Mouse (Mus musculus): ENCODE measurements around the gene Fhdc1.
A peak's percentile ranks its signal among the peaks of the same experiment; 100 is the strongest.

Gene Fhdc1

DNA sequence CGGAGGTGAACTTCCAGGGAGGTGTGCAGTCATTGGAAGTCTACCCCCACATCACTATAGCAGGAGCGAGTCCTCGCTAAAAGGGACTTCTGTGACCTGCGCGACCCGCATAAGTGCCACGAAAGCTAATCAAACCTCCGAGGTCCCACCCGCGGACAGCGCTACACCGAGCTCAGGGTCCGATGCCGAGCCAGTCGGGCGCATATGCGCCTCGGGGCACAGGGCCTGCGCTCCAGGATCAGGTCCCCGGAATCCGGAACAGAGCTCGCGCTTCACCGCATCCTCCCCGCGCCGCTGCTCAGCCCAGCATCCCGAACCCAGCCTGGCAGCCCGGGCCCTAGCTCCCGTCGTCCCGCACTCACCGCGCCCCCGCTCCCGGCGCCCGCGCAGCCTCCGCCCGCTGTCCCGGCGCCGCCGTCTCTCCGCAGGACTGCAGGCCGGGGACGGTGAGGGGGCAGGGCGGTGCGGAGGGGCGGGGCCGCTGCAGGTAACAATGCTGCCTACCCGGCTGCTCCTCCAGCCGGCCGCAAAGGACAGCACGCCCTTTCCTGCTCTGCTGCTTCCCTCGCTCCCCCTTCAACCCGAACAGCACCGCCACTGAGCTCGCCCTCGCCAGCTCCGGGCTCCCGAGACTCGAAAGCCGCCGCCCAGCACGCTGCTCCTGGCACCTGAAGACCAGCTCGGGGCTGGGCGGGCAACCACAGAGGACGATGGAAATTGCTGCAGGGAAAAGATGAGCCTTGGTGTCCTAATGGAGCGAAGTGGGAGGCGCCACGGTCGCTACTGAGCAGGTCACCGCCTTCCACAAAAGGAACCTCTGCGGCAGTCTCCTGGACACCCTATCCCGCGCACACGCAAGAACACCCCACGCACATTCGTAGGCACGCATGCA, at the start of gene Fhdc1:
TSS of gene Fhdc1 (minus strand) at position 424 of the 892 bp plus-strand sequence.
- peak; percentile 72 for DNase-seq (ENCODE audit: inconsistent ontology term)

DNA sequence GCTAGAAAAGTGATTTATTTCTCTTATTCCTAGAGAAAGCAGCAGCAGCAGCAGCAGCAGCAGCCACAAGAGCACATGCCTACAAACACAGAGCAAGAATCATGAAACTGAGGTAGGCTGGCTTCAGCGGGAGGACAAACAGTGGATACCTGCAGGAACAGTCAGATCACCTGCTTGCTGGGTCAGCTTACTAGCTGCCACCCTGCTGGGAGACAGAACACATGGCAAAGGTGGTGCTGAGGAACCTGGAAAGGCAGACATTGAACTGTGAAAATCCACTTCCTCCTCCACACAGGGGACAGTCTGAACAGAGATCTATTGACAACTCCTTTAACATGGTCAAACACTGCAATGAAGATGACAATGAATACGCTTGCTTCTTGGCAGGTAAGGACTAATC, 48.8 kb upstream of the Fhdc1 start:
- no peak for DNase-seq (ENCODE audit: inconsistent ontology term)

DNA sequence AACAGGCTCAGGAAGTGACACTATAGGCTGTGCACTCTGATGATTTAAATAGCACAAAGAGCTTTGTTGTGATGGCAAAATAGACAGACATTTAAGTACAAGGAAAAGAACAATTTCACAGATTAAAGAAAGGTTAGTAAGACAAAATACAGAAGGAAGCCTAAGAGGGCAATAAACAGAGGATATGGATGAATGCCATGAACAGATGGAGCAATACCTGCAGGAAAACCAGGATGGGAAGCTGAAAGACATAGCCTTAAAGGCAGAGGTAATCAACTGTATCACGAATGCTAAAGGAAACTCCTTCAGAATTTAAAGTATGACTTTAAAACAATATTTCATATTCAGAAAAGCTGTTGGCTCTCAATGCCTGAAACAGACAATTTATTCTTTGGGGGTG, 44.7 kb upstream of the Fhdc1 start:
- DNase-seq (ENCODE audit: inconsistent ontology term), result no peak

DNA sequence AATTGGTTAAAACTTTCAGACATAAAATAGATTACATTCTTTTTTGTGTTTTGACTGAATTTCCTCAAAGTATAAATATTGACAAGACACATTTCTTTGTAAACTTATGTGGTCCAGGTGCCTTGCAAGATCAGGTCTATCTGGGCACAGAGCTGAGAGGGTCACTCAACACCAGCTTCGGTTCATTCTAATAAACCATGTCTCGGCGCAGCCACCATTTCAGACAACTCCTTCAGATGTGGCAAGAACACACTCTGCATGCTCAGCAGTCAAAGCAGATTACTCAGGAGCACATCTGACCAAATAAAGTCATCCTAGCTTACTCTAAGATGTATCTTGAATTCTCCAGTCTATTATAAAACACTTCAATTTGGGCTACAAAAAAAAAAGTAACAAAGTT, 35.9 kb upstream of the Fhdc1 start:
- no peak for DNase-seq (ENCODE audit: inconsistent ontology term)

DNA sequence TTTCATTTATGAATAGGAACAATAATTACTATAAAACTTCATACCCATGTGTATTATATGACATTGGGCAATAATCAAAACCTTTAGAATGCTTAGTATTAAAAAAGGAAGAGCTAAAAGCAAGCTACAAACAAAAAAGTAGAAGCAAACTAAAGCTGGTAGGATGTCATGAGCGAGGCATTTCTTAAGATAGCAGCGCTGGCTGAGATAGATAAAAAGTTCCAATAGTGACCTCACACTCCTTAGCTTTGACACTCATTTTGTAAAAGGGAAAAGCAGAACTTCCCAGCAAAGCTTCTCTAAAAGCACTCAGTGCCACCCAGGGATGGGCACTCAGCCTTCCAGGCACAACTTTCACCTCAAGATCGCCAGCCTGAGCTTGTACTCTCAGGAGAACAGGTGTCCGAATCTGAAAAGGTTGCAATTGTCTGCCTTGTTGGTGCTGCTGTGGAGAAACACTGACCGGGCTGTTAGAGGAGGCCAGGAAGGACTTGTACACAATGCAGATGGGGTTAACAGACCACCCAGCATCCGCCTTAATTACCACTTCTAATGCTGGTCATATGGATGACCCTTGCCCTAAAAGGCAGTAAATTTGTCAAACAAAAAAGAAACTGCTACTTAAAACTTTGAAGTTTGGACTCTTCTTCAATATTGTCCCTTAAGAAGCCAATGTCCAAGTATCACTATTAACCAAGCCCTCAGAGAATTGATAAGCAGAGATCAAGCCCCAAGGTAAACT, 32.7 kb upstream of the Fhdc1 start:
- no peak for DNase-seq (ENCODE audit: inconsistent ontology term)

DNA sequence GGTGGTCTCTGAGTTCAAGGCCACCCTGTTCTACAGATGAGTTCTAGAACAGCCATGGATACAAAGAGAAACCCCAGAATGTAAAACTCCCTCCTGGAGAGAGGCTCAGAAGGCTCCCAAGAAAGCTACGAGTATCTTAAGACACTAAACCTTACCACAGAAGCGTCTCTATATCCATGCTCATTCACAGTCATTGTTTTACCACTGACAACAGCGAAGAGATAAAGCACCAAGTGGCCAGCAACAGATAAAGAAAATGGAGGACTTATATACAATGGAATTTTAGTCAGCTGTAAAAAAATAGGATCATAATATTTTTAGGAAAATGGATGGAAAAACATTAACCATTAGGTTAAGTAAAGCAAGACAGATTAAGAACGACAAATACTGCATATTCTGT, 25.0 kb upstream of the Fhdc1 start:
- DNase-seq (ENCODE audit: inconsistent ontology term), result no peak

DNA sequence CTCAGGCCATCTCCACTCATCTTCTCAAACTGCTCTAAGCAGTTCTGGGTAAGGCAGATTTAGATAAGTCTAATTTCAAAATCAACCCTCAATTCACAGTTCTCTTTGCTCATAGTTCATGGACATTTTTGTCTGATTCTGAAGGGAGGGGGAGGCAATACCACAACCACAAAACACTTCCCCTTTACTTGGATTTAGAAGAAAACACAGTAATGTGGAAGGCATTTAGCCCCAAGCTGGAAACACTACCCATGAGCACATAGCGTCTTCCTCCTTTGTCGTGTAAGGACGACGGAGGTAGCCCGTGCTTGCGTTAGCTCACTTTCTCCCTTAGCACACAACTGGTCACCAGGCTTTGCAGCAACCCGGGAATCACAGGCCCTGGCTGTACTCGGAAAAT, 24.1 kb upstream of the Fhdc1 start:
- no peak for DNase-seq (ENCODE audit: inconsistent ontology term)

DNA sequence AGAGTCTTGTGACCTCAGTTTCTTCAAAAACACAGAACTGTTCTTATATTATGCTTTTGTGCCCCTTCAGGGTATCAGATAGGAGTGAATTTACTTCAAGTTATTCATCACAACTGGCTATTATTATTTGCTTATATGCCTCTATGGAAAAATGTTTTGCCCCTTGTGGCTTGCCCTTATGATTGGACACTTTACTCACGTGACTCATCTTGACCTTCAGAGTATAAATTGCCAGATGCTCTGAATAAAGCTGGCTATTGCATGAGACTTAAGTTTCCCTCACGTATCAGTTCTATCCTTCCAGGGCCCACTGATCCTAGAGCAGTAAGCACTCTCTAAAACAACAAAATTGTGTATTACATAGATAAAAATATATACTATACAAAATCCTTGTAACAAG, 21.9 kb upstream of the Fhdc1 start:
- no peak for DNase-seq (ENCODE audit: inconsistent ontology term)

DNA sequence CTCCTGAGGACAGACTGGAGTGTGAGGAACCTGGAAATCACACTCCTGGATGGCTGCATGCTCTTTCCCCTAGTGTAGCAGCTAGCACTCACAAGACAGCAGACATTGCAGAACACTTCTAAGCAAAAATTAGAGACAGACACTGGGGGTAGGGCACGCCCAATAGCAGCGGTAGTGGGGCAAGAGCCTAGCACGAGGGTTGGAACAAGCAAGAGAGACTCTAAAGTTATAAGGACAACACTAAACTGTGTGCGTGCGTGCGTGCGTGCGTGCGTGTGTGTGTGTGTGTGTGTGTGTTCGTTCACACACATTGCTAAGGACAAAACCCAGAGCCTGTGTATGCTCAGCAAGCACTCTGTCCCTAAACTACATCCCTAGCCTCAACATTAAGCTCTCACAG, 20.3 kb upstream of the Fhdc1 start:
- DNase-seq (ENCODE audit: inconsistent ontology term), result no peak

DNA sequence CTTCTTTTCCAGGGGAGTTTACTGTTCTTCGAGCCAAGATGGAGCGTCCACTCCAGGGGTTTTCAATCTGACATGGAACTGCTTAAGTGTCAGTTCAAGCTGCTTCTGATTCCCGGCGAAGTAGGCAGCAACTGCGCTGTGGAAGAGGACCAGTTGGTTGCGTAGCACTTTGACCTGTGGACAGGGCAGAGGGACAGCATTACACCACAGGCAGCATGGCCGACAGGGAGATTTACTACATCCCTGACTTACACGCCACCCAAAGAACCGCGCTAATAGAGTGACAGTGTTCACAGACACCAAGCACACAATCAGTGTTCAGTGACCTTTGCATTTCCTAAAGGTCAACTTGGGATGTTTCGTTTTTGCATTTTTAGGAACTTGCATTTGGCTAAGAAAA, 17.5 kb upstream of the Fhdc1 start:
- no peak for DNase-seq (ENCODE audit: inconsistent ontology term)

DNA sequence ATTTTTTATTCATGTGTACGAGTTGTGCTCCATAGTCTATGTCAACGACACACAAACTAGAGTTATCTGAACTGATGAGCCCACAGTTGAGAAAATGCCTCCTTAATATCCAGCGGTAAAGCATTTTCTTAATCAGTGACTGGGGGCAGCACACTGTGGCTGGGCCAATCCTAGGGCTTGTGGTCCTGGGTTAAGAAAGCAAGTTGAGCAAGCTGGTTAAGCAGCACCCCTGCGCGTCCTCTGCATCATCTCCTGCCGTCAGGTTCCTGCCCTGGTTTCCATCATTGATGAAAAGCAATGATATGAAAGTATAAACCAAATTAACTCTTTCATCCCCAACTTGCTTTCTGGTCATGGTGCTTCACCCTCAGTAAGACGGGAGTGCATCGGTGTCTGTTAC, 12.4 kb upstream of the Fhdc1 start:
- DNase-seq (ENCODE audit: inconsistent ontology term), result no peak

DNA sequence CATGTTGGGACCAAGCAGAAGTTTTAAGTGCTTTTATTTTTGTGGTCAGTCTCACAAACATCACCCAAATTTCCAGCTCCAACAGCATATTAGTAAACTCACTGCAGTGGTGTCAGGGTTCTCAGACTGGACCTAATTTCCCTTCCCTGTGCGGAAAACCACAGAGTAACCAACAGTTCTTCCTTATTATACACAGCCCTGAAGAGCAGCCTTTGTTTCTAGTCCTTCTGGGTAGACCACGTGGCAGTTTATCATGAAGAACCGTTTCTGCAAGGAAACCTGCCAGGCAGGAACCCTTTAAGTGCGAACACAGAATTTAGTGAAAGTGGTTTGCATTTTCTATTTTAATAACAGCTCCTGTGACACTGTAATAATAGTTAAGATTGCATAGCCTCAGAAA, 11.9 kb upstream of the Fhdc1 start:
- DNase-seq (ENCODE audit: inconsistent ontology term), result no peak

DNA sequence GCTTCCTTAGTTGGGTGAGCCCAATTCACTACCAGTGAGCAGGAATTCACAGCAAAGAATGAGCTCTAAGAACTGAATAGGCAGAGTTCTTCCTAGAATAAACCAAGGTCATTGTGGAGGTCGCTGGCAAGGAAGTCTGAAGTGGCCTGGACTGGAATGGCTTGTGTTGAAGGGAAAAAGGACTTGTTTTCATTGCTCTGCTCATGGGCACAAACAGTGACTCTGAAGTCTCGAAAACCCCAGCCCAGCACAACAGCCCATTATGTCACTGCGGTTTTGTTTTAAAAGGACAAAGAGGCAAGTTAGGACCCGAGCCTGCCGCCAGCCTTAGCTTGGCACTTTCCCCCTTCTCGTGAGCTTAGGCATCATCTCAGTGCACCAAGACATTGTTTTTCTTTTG, 8.5 kb upstream of the Fhdc1 start:
- peak; percentile 61 for DNase-seq (ENCODE audit: inconsistent ontology term)

DNA sequence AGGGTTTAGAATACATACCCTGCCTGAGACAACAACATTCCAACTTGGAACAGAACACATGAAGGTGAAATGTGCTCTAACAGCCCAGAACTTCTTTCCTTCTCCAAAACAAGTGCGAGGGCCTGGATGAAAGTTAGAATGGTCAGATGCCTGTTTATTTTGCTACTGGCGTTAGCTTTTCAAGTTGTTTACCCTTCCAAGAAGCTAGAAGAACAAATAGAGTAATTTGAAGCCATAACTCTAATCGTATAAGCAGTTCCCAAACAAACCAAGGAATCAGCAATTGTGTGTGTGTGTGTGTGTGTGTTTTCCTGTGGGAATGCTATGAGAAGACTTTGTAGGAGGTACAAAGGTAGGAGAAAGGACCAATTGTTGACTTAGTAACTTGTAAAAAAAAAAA, 4.7 kb upstream of the Fhdc1 start:
- DNase-seq (ENCODE audit: inconsistent ontology term), result no peak

DNA sequence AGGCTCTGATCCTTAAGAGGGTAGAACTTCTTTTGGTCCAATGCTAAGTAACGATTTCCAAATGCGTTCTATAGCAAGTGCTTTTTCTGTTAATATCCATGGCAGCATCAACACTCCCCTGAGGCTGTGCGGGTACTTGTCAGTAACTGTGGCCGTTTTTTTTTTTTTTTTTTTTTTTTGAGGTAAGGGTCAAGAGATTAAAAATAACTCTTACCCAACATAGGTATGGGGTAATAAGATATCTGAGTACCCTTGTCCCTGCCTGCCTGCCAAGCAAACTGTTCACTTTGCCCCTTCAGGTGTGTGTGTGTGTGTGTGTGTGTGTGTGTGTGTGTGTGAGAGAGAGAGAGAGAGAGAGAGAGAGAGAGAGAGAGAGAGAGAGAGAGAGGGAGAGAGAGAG, 4.1 kb upstream of the Fhdc1 start:
- DNase-seq (ENCODE audit: inconsistent ontology term), result no peak

DNA sequence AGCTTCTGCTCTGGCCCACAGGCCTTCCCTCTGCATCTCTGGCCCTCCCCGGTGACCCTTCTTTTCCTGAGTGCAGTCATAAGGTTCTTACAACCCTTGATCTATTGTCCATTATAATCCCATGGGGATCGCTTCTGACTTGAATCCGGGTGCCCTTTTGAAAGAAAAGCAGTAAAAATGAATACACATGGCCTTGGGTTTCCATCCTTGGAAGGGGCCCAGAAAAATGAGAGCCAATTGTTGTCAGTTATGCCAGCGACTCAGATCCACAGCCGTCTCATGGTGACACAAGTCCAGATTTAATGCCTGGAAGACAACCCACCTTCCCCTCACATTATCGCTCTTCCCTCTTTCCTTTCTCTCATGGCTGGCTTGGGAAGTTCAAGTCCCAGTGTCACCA, 1.9 kb upstream of the Fhdc1 start:
- DNase-seq (ENCODE audit: inconsistent ontology term), result no peak

DNA sequence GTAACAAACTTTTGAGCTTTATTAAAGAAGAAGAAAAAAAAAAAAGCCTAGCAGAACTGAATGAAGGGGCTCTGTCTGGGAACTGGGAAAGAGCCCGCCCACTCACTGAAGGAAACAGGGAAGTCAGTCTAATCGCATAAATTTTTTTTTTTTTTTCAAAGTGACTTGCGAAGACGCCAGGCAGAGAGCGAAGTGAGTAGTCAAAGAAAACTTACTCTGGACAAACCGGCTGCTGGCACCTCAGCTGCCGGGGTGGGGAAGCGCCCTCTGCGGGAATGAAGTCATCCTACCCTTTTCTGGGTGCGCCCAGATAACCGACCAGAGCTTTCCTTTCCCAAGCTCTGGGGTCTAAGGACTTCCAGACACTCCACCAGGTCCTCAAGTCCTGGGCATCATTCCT, 875 bp upstream of the Fhdc1 start:
- peak; percentile 59 for DNase-seq (ENCODE audit: inconsistent ontology term)

DNA sequence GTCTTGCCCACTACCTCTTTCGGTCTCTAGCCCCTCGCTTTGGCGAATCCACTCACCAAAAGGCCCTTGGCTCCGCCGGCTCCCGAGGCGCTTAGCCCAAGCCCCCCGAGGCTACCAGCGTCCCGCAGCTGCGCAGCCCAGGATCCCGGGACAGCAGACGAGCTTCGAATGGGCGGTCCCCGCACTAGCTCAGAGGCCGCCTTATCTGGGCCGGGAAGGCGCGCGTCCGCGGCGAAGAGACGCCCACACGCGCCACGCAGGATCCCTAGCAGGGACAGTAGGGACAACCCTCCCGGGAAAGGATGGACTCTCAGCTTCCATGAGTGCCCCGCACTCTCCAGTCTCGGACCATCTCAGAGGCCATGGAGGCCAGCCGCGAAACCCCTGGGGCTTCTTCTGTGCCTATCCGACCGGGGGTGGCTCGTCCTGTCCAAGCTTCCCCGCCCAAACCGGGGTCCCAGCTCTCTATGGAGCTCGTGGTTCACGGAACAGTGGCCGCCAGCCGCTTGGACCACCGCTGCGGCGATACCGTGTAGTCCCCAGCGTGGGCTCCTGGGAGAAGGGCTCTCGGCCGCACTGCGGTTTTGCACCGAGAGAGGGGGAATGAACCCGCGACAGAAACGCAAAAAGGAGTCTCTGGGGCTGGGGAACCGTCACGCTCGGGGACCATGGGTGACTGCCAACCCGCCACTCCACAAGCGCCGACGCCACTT, 780 bp downstream of the Fhdc1 start:
- DNase-seq (ENCODE audit: inconsistent ontology term), result peak; percentile 79

DNA sequence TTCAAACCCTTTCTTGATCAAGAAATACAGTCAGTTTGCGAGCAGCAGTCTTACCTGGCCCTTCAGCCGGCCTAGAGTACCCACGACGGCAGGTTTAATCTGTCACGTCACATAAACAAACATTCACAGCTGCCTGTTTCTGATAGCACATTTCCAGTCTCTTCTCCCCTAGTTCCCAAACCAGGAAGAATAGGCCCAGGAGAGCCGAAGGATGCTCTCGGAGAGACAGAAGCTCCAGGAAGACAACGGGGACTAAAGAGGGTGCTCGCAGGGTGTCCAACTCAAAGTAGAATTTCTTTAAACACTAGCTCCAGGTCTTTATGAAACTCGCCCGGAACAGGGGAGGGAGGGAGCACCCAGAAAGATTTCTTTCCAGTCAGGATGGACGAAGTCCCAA, 1.3 kb downstream of the Fhdc1 start:
- DNase-seq (ENCODE audit: inconsistent ontology term), result no peak

DNA sequence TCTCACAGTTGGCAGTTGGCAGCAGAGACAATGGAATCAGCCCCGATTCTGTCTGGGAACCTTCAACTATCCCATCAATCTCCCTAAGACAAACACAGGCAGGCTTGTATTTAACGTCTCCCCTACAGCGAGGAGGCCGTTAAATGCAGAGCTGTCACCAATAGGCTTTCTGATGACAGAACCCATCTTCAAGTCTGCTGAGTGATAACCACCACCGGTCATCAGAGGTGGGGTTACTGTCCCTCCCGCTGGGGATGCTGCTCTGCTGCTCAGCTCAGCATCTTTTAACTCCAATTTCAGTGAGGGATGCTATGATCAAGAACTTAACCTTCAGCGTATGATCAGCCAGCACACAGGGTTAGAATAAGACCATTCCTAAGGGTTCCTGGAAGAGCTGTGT, 2.0 kb downstream of the Fhdc1 start:
- DNase-seq (ENCODE audit: inconsistent ontology term), result no peak

DNA sequence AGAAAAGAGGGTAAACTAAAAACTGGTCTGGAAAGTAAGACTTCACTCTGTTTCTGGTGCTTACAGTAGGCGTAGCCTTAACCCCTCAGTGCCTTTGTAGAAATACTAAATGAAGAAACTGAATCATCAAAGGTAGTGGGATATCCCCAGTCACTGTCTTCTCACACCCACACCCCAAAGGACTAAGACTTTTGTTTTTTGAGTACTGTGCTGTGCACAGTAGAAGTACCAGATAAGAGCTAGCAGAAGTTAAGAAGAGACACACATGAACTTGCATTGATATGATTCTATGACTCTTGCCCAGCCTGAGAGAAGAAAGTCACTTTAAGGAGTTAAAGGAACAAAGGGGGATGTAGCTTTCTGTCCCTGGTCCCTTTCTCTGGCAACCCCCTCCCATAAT, 2.7 kb downstream of the Fhdc1 start:
- no peak for DNase-seq (ENCODE audit: inconsistent ontology term)

DNA sequence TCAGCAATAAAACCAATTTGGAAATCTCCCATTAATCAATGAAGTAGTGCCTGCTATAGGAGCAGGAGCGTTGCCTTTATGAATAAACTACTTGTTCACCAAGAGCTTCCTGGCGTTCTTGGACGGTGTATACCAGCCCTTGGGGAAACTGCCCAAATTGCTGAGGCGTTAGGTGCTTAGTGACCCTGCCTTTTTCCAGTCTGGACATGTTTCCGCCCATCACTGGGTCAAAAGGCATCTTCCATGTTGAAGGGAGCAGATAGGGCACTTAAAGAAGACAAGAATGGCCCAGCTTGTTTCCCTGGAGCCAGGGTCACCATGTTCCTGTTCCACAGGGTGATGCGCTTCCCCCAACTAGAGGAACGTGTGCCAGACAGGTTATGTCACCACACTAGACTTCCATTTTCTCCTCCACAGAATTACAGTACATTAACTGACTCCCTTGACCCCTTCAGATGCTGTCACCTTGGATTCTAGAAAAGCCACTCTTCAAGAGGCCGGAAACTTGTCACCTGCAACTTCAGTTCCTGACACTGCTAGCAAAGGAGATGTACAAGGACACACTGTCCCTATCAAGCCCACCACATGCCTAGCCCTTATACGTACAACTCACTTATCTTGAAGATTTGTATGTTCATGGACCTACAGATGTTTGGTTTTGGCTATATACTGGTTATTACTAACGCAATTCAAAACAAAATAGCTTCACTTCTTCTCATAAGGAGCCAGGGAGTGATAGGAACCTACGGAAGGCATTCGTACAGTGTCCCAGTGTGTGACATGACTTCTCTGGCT, 5.1 kb downstream of the Fhdc1 start:
- no peak for DNase-seq (ENCODE audit: inconsistent ontology term)

Data from Muller cell, postnatal 12 days (primary cell).